Mouse (Mus musculus) leukemia stem cell, adult 10-12 weeks (primary cell): Measurements from ENCODE around the gene Podnl1. TPM values are rescaled to one million over a fixed set of nuclear protein-coding genes. Genes with fewer than 3 reads are reported as not detected.

ENCODE experiments used
- polyA plus RNA-seq: library from polyadenylated mRNA; stranded (reverse); fragments of >175 nt; gene quantifications from 2 replicates; pipeline ENCODE4 v1.2.3, GENCODE M21; 2012; ENCODE audit warnings: low replicate concordance

Gene Podnl1
- 3.5 and 5.2 TPM in 2 replicates for polyA plus RNA-seq

GRCm38 (mm10) chr8:84125656-84126055 is at the start of gene Podnl1:
Gene Podnl1 (plus strand): TSS chr8:84125989.

DNA sequence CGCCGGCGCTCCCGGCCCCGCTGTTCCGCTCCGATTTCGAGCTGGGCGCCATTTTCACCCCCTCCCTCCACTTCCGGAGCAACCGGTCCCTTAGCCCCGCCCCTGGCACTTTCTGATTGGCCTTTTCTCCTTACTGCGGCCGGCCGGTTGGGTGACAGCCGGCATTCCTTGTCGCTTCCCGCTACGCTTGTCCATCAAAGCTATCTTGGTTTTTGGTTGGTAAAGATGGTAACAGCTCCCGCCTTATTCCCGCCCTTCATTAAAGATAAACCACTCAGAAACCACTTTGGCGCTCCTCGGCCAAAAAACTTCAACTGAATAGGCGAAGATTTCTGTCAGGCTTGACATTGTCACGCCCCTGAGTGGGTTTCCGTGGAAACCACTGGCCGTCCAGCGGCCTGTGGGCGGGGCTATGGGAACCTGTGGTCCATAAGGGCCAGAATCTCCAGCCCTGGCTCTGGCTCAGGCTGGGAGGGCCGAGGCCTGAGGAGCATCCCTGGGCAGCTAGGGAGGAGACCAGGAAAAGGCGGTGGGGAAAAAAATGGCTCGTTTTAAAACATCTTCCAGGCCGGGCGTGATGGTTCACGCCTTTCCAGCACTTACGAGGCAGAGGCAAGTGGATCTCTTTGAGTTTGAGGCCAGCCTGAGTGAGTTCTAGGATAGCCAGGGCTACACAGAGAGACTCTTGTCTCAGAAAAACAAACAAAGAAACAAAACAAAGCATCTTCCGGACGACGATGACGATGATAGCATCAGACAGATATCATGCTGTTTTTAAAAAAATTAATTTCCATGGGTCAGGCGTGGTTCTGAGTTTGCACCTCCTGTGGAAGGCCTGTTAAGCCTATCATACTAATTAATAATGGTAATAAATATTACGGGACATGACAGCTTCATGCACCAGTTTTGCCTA is 20.8 kb upstream of the Podnl1 start, which contains the start of gene Dcaf15:
Gene Dcaf15, minus strand, starts transcription at position 72 of the 913 bp plus-strand sequence.

DNA sequence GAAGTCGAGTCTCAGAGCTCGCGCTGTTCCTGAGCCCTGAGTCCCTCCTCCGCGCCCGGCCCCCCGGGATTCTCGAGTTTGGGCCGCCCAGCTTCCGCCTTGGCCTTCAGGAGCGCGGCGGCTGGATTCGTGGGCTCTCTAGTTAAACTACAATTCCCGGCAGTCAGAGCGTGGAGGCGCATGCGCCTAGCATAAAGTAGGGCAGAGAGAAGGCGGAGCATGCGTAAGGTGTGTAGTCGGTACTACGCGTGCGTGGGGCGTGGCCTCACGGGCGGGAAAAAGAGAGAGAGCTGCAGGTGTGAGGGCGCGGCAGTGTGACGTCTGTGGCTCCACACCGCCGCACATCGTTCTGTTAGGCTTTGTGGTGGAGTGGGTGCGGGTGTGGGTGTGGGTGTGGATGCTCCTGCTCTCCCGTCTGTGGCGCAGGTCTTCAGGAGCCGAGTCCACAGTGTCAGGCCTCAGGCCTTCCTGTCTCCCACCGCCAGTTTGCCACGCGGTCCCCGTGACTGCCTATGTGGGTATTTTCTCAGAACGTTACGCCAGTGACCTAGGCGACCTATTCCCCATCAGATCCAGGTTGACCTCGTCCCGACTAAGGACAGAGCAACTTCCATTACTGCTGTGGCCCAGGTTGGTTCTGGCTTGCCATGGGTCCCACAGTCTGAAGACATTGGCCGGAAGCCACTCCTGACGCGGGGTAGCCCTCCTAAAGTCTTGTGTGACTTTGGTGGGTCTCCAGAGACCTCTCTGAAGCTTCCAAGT is 22.2 kb downstream of the Podnl1 start, which contains the start of the genes Cc2d1a and 4930432K21Rik:
Gene Cc2d1a, minus strand, starts transcription at position 168 of the 762 bp plus-strand sequence.
Gene 4930432K21Rik, plus strand, starts transcription at position 257 of the 762 bp plus-strand sequence.

Other genes starting within 250 kb of the Podnl1 start
- 5.1 and 10.6 TPM in 2 replicates for gene Adgrl1, start 225.9 kb upstream of the Podnl1 start, polyA plus RNA-seq
- 0.38 and 0.43 TPM in 2 replicates for gene Gm10644, start 170.8 kb upstream of the Podnl1 start, polyA plus RNA-seq
- 16.9 and 197 TPM in 2 replicates for gene Asf1b, start 170.5 kb upstream of the Podnl1 start, polyA plus RNA-seq
- gene Prkaca, start 153.0 kb upstream of the Podnl1 start, polyA plus RNA-seq, result 25.3 and 27.4 TPM in 2 replicates
- gene Samd1, start 128.3 kb upstream of the Podnl1 start, polyA plus RNA-seq, result 246 and 385 TPM in 2 replicates
- gene 1700067K01Rik, start 124.5 kb upstream of the Podnl1 start, polyA plus RNA-seq, result 4.9 and 12.0 TPM in 2 replicates
- 2.3 TPM in 1 of 2 replicates, not detected in the other for gene 2210011C24Rik, start 113.8 kb upstream of the Podnl1 start, polyA plus RNA-seq
- gene Palm3, start 104.5 kb upstream of the Podnl1 start, polyA plus RNA-seq, result 0.32 TPM in 1 of 2 replicates, not detected in the other
- gene Il27ra, start 83.4 kb upstream of the Podnl1 start, polyA plus RNA-seq, result 19.2 and 26.2 TPM in 2 replicates
- gene Rln3, start 81.0 kb upstream of the Podnl1 start, polyA plus RNA-seq, result 1.0 TPM in 1 of 2 replicates, not detected in the other
- not detected in 2 replicates for gene Gm10643, start 60.9 kb upstream of the Podnl1 start, polyA plus RNA-seq
- gene Rfx1, start 59.2 kb upstream of the Podnl1 start, polyA plus RNA-seq, result 44.9 and 60.3 TPM in 2 replicates
- gene Dcaf15, start 21.2 kb upstream of the Podnl1 start, polyA plus RNA-seq, result 51.9 and 103 TPM in 2 replicates
- 22.7 and 43.1 TPM in 2 replicates for gene Cc2d1a, start 21.9 kb downstream of the Podnl1 start, polyA plus RNA-seq
- gene 4930432K21Rik, start 22.0 kb downstream of the Podnl1 start, polyA plus RNA-seq, result 0.39 and 0.42 TPM in 2 replicates
- not detected in 2 replicates for gene Nanos3, start 59.2 kb downstream of the Podnl1 start, polyA plus RNA-seq
- gene Zswim4, start 111.1 kb downstream of the Podnl1 start, polyA plus RNA-seq, result 5.2 and 15.7 TPM in 2 replicates
- 92.1 and 138 TPM in 2 replicates for gene D8Ertd738e, start 123.7 kb downstream of the Podnl1 start, polyA plus RNA-seq
- 60.6 and 86.4 TPM in 2 replicates for gene Mri1, start 131.3 kb downstream of the Podnl1 start, polyA plus RNA-seq
- gene Ccdc130, start 144.4 kb downstream of the Podnl1 start, polyA plus RNA-seq, result 5.5 and 9.6 TPM in 2 replicates